Mouse (Mus musculus): ENCODE measurements at regions not wholly inside any gene's neighbourhood (a gene's known extent, or its start where the extent isn't known, plus 50 kb on each side); places are given as distances from the start of the nearest gene placed in this dataset.

DNA sequence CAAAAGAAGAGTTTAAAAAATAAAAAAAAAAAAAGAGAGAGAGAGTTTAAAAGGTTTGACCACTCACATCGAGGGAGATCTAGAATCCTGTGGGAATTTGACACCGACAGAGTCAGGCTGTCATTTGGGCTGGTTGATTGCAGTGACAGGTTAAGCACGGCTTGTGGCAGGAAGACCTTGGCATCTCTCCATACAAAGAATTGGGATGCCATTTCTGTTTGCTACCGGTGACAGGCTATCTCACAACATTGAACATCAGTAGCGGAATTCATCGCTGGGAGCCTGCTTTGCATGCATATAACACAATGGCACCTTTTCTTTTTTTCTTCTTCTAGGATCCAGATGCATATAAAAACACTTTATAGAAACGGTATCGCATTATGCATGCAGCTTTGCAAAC lies 53.7 kb upstream of the Gm26657 start:
- no peak for TF ChIP-seq GATA4 (IDR thresholded peaks at IDR 0.05; ENCODE audit: insufficient replicate concordance, low read length)

DNA sequence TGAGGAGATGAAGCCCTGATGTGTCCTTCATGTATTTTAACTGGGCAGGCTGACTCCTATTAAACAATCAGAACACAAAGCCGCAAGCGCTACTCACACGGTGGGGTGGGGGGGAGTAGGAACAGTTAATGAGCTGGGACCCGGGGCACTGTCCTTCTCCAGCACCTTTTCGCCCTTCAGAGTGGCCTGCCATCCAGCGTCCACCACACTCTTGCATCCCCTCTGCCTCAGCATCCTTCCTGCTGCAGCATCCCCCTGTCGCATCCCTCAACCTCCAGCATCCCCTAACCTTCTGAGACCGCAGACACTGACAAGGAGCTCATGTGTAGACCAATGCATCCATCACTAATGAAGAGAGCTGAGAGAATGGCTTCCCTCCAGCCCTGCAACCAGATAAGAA lies 54.2 kb upstream of the Gm26657 start:
- TF ChIP-seq GATA4 (IDR thresholded peaks at IDR 0.05; ENCODE audit: insufficient replicate concordance, low read length) = no peak

DNA sequence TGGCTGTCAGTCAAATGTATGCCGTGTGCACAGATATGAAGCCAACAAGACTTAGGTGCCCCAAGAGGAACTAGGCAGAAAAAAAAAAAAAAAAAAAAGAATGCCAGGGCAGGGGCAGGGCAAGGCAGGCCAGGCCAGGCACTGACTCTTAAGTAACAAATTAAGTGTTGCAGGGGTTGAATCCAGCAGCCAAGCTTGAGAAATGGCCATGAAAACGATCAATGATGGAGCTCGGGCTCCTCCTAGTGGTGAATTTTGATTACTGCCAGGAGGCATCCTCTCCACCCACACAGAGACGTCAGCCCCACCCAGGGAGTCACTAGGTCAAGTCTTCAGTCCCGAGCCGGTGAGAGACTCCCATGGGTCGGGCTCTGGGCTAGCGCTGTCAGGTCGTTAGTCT lies 54.7 kb upstream of the Gm26657 start:
- TF ChIP-seq GATA4 (IDR thresholded peaks at IDR 0.05; ENCODE audit: insufficient replicate concordance, low read length) = no peak

DNA sequence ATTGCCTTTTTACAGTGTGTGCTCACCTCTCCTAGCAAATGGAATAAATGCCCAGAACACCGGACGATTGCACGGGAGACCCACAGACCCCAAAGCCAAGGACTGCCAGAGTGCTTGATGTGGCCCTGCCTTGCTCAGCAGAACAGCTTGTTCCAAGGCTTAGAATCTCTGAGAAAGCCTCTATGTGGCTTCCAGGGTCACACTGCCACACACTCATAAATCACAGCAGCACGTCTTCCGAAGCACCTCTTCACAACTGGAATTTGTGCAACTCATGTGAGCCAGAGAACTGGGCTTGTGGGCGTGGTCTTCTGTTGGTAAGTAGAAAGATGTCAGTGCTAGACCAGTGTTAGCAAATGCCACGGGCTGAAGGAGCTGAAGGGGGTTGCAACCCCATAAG lies 55.8 kb upstream of the Gm26657 start:
- no peak for TF ChIP-seq GATA4 (IDR thresholded peaks at IDR 0.05; ENCODE audit: insufficient replicate concordance, low read length)

DNA sequence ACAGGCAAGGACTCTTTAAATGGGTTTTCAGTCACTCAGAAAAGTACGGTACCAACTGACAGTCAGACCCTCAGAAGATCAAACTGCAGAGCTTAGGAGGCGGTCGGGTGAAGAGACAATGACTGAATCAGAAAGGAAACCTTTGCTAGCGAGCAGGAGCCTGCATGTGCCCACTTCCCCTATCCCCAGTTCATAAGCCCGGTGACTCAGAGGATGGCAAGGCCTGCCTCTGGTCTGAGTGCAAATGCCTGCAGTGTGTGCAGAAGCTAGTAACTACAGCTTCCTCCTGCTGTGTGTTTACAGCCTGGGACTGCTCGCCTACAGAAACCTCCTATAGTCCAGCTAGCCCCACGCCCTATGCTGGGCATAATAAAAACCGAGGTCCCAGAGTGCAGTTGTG lies 58.7 kb upstream of the Gm26657 start:
- no peak for TF ChIP-seq GATA4 (IDR thresholded peaks at IDR 0.05; ENCODE audit: insufficient replicate concordance, low read length)

DNA sequence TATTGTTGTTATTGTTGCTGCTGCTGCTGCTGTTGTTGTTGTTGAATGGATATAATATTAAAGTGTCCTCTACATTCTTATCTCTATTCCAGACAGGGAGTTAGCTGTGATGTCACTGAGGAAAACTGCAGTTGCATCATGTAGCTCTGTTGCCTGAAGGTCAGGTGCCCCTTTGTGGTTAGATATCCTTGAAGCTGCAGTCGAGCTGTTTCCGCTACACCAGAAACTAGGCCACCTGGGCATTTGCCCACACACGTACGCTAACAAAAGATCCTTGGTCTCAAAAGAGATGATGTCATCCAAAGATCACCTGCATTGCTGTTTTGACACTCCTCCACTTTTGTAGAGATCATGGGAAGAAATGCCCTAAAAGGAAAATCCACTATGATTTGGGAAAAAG lies 66.0 kb upstream of the Gm26657 start:
- no peak for TF ChIP-seq GATA4 (IDR thresholded peaks at IDR 0.05; ENCODE audit: insufficient replicate concordance, low read length)

DNA sequence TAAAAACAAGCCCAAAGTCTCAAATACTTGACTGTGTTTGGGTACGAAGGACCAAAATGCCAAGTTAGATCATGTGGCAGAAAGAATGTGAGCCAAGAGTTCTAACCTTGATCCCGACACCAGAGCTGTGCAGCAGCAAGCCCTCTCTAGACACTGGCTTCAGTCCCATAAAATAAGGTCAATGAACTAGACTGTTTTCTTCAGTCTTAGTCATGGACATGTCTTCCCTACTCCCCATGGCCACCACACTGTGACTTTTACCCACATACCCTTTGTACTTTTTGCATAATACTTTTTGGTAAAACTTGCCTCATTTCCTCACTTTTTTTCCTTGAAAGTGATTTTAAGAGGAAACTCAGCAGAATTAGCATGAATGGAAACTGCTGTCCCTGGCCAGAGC lies 74.9 kb upstream of the Gm26657 start:
- TF ChIP-seq GATA4 (IDR thresholded peaks at IDR 0.05; ENCODE audit: insufficient replicate concordance, low read length) = no peak

DNA sequence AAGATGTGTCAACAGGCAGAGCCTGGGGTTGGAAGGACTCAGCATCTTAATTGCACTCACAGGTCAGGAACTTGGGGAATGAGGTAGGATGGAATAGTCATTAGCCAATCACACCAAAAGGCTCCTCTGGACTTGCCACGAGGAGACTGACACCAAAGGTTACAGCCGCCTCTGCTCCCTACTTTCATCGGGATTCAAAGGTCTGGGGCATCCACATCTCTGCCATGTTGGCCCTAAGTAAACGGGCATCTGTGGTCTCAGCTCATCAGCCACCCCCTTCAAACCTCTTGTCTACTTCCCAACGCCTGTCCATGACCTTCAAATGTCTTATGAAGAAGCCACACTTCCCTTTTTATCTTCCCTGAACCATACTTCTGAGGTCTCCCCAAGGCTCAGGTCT lies 78.1 kb upstream of the Gm26657 start:
- TF ChIP-seq GATA4 (IDR thresholded peaks at IDR 0.05; ENCODE audit: insufficient replicate concordance, low read length) = no peak

DNA sequence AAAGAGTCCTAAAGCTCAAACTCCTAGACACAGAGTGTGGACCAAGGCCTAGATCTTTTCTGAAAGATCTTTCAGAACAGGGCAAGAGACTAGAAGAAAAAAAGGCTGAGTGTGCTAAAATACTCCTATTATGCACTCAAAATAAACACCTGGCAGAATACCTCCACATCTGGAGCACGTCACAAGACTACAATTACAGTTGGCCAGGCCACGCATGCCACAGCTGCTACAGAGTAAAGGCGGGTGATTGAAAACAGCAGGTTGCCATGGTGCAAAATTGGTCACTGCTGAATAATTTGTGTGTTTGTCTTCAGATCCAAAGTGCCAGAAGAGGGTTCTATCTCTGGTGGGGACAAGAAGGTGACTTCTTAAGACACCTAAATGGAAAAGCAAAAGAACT lies 82.8 kb upstream of the Gm26657 start:
- no peak for TF ChIP-seq GATA4 (IDR thresholded peaks at IDR 0.05; ENCODE audit: insufficient replicate concordance, low read length)

DNA sequence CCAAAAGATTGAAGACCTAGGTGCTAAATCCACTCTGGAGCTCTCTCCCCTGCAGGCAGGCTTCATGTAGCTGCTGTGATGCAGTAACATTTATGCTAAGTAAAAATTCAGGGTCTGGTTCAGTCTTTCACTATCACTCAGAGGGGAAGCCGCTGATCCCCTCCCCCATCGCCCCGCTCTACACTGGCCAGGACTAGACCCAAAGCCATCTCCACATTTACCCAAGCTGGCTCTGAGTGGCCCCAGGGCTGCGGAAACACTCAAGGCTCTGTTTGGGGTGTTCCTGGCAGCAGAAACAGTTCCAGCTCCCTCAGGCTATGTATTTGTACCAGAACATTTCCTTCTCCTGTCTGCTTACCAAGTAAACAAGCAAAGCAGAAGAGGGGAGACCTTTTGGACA lies 85.5 kb upstream of the Gm26657 start:
- no peak for TF ChIP-seq GATA4 (IDR thresholded peaks at IDR 0.05; ENCODE audit: insufficient replicate concordance, low read length)

DNA sequence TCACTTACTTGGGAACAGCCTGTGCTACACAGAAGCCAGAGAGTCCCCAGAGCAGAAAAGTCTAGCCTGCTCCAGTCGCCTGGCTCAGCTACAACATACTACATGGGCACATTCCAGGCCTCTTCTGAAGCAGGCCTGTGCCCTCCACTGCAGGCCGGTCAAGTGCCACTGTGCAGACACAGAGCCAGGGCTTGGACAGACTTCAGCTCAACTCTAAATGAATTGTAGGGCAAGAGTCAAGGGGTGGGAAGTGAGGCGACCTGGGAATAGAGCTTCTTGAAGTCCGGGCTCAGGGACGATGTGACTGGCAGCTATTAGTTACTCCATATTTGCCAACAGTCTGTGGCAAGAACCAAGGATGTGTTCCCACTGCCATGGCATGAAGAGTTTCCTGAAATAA lies 87.1 kb upstream of the Gm26657 start:
- TF ChIP-seq GATA4 (IDR thresholded peaks at IDR 0.05; ENCODE audit: insufficient replicate concordance, low read length) = no peak

DNA sequence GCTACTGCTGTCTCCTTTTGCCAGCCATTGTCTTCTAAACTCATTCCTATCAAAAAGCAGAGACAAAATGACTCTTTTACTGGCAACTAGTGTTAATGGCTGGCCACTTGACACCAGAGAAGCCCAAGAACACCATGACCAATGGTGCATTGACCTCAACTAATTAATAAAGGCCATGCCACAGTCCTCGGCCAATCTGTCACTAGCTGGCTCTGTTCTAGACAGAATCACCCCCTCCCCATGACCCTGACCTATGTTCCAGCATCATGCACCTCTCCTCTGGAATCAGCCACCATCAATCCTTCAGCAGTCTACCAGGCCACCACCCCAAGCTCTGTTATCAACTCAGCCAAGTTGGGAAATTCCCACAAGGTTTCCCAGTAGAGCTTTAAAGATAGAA lies 90.1 kb upstream of the Gm26657 start:
- TF ChIP-seq GATA4 (IDR thresholded peaks at IDR 0.05; ENCODE audit: insufficient replicate concordance, low read length) = no peak

DNA sequence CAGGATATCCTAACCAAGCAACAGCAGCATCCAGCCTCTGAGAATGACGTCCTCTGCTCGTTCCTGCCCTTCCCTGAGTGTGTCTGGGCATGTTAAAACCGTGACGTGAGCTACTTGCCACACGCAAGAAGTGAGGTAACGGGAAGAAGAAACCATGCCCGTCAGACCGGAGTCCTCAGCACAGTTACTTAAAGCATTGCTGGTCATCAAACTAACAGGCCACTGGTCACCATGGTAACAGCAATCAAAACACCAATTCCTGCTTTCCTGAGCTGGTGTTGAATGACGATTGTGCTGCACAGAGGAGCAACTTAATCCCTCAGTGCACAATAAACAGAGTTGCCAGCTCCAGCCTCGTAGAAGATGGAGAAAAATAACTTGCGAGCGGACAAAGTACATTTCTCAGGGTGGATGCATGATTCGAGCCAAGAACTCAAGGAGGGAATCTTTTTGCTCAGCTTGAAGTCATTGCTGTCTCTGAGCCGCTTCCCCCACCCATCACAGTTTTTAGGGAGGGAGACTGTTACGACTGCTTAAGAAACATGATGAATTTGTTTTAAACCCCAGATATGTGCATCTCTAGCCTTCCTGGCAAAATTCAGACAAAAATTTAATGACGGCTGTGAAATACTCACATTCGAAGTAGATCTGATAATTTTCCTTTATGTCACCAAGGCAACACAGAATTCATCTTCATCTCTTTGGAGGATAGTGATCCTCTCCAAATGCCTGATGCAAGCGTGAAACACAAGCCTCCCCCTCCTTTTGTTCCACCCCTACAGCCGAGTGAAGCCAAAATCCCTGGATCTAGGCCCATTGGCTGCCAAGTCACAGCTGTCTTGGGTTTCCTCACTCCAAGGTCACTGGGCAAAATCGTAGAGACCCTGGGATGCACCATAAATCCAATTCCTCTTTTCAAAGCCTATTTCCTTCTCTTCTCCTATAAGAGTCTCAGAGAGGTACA lies 95.6 kb upstream of the Gm26657 start:
- TF ChIP-seq GATA4 (IDR thresholded peaks at IDR 0.05; ENCODE audit: insufficient replicate concordance, low read length) = no peak

DNA sequence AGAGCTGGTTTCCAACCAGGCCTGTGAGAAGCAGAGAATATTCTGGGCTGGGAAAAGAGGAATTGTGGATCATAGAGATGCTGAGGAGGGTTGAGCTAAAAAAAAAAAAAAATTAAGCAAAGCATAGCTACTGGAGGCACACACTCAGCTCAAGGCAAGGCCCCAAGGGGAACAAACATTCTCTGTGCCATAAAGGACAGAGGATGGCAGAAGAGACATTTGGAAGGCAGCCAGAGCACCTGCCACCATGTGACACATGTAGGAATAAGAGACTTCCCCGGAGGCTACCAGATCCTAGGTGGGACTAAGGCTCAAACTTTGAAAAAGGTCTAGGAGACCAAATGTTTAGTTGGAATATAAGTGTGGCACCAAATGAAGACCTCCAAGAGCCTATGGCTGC lies 96.4 kb upstream of the Gm26657 start:
- TF ChIP-seq GATA4 (IDR thresholded peaks at IDR 0.05; ENCODE audit: insufficient replicate concordance, low read length) = no peak

DNA sequence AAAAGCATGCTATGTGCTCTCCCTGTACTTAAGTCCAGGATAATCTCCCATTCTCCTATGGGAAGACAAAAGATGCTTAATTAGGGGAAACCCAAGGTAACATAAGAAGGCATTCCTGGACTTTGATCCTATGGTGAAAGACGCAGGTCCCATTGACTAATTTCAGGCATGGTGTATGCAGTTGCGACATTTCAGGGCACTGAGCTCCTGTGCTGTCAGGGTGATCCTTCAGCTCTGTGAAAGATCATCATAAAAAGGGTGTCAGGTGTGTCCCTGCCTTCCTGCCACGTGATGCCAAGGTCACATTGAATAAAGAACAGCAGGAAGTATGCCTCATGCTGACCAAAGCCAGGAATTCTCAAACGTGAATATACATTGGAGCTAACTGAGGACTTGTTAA lies 100.2 kb upstream of the Gm26657 start:
- TF ChIP-seq GATA4 (IDR thresholded peaks at IDR 0.05; ENCODE audit: insufficient replicate concordance, low read length) = no peak

DNA sequence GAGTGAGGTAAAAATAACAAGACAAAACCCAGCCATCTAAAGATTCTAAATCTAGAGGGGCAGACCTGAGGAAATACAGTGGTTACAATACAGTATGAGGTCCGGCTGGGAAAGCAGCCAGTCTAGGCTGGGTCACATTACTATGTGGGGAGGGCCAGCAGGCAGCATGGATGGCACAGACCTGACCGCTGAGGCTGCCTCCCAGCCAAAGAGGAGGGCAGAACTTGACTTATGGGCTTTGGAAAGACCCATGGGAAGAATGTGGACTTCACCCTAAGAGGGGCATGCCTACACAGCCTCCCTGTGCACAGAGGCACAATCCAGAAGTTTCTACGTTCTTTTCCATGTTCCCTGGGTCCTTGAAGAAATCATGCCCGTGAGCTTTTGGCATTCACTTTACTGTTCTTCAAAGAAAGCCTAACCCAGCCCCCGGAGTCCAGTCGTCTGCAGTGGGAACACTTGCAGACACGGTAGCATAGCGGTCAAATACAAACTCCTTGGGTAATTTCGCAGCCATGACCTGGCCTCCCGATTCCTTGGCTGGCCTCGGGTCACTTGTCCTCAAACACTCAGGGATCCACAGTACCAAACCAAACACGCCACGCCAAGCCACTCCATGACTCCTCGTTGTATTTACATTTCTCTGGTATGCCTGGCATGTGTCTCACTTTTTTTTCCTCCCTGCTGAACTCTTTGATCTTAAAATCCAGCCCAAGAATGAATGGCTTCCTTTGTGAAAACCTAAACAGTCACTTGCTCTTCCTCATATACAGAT lies 101.0 kb upstream of the Gm26657 start:
- no peak for TF ChIP-seq GATA4 (IDR thresholded peaks at IDR 0.05; ENCODE audit: insufficient replicate concordance, low read length)
